Mouse (Mus musculus) spleen, adult 2 months (tissue): ENCODE data around the gene Rad9a. TPM values are rescaled to one million over a fixed set of nuclear protein-coding genes. Genes with fewer than 3 reads are reported as not detected.

Experiments used
- DNase-seq, 2 experiments: peaks; one replicate each; pipeline versions ENCODE4 v3.0.0 to v3.0.0-alpha.2; 2012 to 2021; ENCODE audit warnings: low spot score in 2 of 2, low read depth in 1 of 2
- H3K27ac ChIP-seq: fragments of 200-500 bp; 2 replicates; pipeline ENCODE4 v1.5.1; 2012; ENCODE audit warnings: low read length, inconsistent platforms; ENCODE audit not compliant: insufficient read depth
- H3K27me3 ChIP-seq: fragments of 200-500 bp; 2 replicates; pipeline ENCODE4 v1.6.1; 2012; ENCODE audit warnings: mild to moderate bottlenecking, moderate library complexity, low read length, inconsistent platforms; ENCODE audit not compliant: control insufficient read depth, insufficient read depth
- H3K36me3 ChIP-seq: fragments of 200-500 bp; 2 replicates; pipeline ENCODE4 v1.6.1; 2012; ENCODE audit warnings: mild to moderate bottlenecking, low read length, inconsistent platforms; ENCODE audit not compliant: control insufficient read depth, insufficient read depth
- H3K4me1 ChIP-seq: fragments of 200-500 bp; 2 replicates; pipeline ENCODE4 v1.6.1; 2011; ENCODE audit warnings: inconsistent platforms; ENCODE audit not compliant: control insufficient read depth, insufficient read depth, insufficient read length
- H3K4me3 ChIP-seq: fragments of 200-500 bp; 2 replicates; pipeline ENCODE4 v1.5.1; 2011; ENCODE audit warnings: mild to moderate bottlenecking, inconsistent platforms; ENCODE audit not compliant: insufficient read depth, insufficient read length; ENCODE audit errors: extremely low read depth
- CTCF ChIP-seq: fragments of 200-500 bp; IDR thresholded peaks from 2 replicates; pipeline ENCODE4 v1.5.1; 2011; ENCODE audit warnings: mild to moderate bottlenecking, inconsistent platforms; ENCODE audit not compliant: insufficient read depth, insufficient read length, insufficient replicate concordance; ENCODE audit errors: extremely low read depth
- POLR2A ChIP-seq: fragments of 200-500 bp; IDR thresholded peaks from 2 replicates; pipeline ENCODE4 v1.6.1; 2011; ENCODE audit warnings: low read depth, low read length, inconsistent platforms
- WGBS: fragments of 180-500 bp; shearing (Covaris S2); methylation state at CpG from one replicate; pipeline ENCODE4 v1.1.7; 2018; 5-methylcytosine and 5-hydroxymethylcytosine counted together
- polyA plus RNA-seq: library from polyadenylated mRNA; depleted of rRNA; stranded (reverse); fragments of >200 nt; gene quantifications from 2 replicates; pipeline ENCODE4 v1.2.3, GENCODE M21; 2012

Rad9a gene
- polyA plus RNA-seq, 1 experiment: 53.1 TPM

- H3K4me1 ChIP-seq: peaks cover 14% of the 10 kb centered on the region; the same call in 1 of the 2 replicates
- no peaks in the 10 kb centered on the region for H3K27me3 ChIP-seq
- TF ChIP-seq CTCF: no peak
- no peak for TF ChIP-seq POLR2A
- H3K4me3 ChIP-seq: no peak overlapping the region
- H3K27ac ChIP-seq: no peak overlapping the region
- DNase-seq: no peak
- H3K36me3 ChIP-seq: peaks cover 40% of the 10 kb centered on the region
- 87% methylated on average over 12 of the region's 12 CpGs for WGBS
Measured at GRCm38 (mm10) chr19:4194776-4195650, 6.4 kb downstream of the Rad9a start.

GRCm38 (mm10) chr19:4194021-4194724, 7.3 kb downstream of the Rad9a start:
- TF ChIP-seq CTCF: no peak
- TF ChIP-seq POLR2A: no peak
- H3K4me3 ChIP-seq: no peak overlapping the region
- peak overlapping the region; percentile 8; the same call in 1 of the 2 replicates for H3K27ac ChIP-seq
- DNase-seq: no peak
- H3K36me3 ChIP-seq: peaks cover 42% of the 10 kb centered on the region
- H3K27me3 ChIP-seq: no peaks in the 10 kb centered on the region
- WGBS: 84% methylated on average over 8 of the region's 8 CpGs
- H3K4me1 ChIP-seq: peaks cover 13% of the 10 kb centered on the region; the same call in 1 of the 2 replicates

- H3K27ac ChIP-seq: peak overlapping the region; percentile 94
- WGBS: 50% methylated on average over 6 of the region's 6 CpGs
- peaks cover 21% of the 10 kb centered on the region; the same call in 1 of the 2 replicates for H3K4me1 ChIP-seq
Measured at GRCm38 (mm10) chr19:4193129-4193528, 8.3 kb downstream of the Rad9a start.

GRCm38 (mm10) chr19:4192251-4192985, 9.0 kb downstream of the Rad9a start:
- Histone ChIP-seq H3K4me3 (peak overlapping the region; percentile 89), H3K4me1 (peaks cover 28% of the 10 kb centered on the region; the same call in 1 of the 2 replicates), H3K27me3 (no peaks in the 10 kb centered on the region), H3K27ac (peak overlapping the region; percentile 94), H3K36me3 (peaks cover 53% of the 10 kb centered on the region)
- WGBS: 1% methylated on average over 50 of the region's 52 CpGs
- TF ChIP-seq CTCF (no peak), POLR2A (no peak)
- DNase-seq: no peak

More at GRCm38 (mm10) chr19:4193129-4193528, 8.3 kb downstream of the Rad9a start:
- TF ChIP-seq POLR2A (no peak), CTCF (no peak)
- Histone ChIP-seq H3K27me3 (no peaks in the 10 kb centered on the region), H3K36me3 (peaks cover 48% of the 10 kb centered on the region), H3K4me3 (peak overlapping the region; percentile 89)
- DNase-seq: no peak

- peaks cover 34% of the 10 kb centered on the region; the same call in 1 of the 2 replicates for H3K4me1 ChIP-seq
Measured at GRCm38 (mm10) chr19:4191528-4192250, 9.8 kb downstream of the Rad9a start, which contains the start of gene Ppp1ca. Ppp1ca (plus strand) TSS chr19:4192065.

GRCm38 (mm10) chr19:4190831-4191334, 10.6 kb downstream of the Rad9a start, which contains the start of gene Tbc1d10c:
Tbc1d10c (minus strand) TSS chr19:4191284.
- H3K4me3 ChIP-seq: peak within 1 kb of the TSS; percentile 89
- H3K27ac ChIP-seq: peak within 1 kb of the TSS; percentile 98
- no peak for TF ChIP-seq CTCF
- peak; percentile 83 for TF ChIP-seq POLR2A
- no peaks in the 10 kb centered on the region for H3K27me3 ChIP-seq
- under 1% methylated on average over 4 of the region's 4 CpGs for WGBS
- peaks cover 51% of the 10 kb centered on the region for H3K36me3 ChIP-seq
- peaks cover 41% of the 10 kb centered on the region for H3K4me1 ChIP-seq
- DNase-seq: peak; percentile 76 to 92

More at GRCm38 (mm10) chr19:4191528-4192250, 9.8 kb downstream of the Rad9a start, which contains the start of gene Ppp1ca:
- Histone ChIP-seq H3K4me3 (peak within 1 kb of the TSS; percentile 89), H3K27ac (peak within 1 kb of the TSS; percentile 94), H3K27me3 (no peaks in the 10 kb centered on the region), H3K36me3 (peaks cover 54% of the 10 kb centered on the region)
- WGBS: 1% methylated on average over 39 of the region's 47 CpGs
- DNase-seq: peak; percentile 91 to 98
- TF ChIP-seq POLR2A (peak; percentile 92), CTCF (peak; percentile 68; the same call in 1 of the 2 replicates)
